Mouse (Mus musculus) layer of hippocampus, adult 8-10 months (tissue): ENCODE measurements around the gene Cd109. TPM values are rescaled to one million over a fixed set of nuclear protein-coding genes. Genes with fewer than 3 reads are reported as not detected.

Source experiments
- DNase-seq, 2 experiments: peaks; one replicate each; pipeline ENCODE4 v3.0.0; 2022; ENCODE audit warnings: low spot score in 2 of 2
- total RNA-seq, 4 experiments: library from RNA; stranded (reverse); gene quantifications; 2 replicates each; pipeline ENCODE4 v1.2.4; 2022

The Cd109 gene
- total RNA-seq, 4 experiments from 2014 or later, result 2.2 to 5.3 (median 3.7) TPM

- DNase-seq, result no peak
Observed at GRCm38 (mm10) chr9:78641386-78641785, 26.0 kb downstream of the Cd109 start.

DNA sequence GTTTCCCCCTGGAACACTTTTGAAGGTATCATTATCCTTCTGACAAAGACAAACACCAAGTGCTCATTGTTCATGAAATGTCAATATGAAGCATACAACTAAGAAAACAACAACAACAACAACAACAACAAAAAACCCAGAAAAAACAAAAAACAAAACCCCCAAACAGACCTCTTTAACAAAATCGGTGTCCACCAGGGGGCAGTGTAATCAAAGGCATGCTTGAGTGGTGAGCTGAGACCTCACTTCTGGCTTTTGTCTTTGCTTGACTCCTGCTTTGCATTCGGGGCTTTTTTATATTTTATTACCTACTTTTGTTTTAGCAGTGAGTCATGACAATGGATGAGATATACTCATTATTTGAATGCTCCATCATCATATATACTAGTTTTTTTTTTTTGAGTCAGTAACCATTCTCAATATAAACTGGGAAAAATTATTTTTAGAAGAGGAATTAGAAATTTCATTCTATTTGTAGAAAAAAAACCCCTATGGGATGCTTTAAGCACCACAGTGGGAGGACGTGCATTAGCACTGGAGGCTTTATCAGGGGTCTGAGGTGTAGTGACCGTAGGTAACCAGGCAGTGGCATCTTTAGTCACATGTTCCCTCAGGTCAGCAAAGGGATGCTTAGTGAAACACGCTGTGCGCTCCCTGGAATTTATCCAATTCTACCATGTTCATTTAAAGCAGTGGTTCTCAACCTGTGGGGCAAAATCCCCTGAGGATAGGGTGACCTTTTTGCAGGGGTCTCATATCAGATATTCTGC is 30.8 kb downstream of the Cd109 start:
- peak in 1 of 2 experiments; percentile 40 for DNase-seq

DNA sequence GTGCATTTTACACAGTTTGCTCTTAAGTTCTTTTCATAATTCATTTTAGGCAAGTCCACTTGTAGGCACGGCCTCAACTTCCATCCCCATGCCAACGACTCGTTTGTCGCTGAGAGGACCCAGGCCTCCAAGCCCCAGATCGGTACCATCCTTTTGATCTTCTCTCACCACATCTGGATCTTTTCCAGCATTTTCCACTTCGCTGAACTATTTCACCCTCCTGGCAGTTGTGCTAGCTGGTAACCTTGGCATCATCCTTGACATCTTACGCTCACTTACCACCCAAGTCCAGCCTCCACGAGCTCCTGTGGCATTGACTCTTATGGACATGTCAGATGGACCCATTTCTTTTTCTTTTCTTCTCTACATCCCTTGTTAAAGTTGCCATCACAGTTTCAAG is 33.3 kb downstream of the Cd109 start:
- DNase-seq, result no peak

- no peak for DNase-seq
Observed at GRCm38 (mm10) chr9:78649398-78649797, 34.1 kb downstream of the Cd109 start.

GRCm38 (mm10) chr9:78657564-78657963 is 42.2 kb downstream of the Cd109 start:
- no peak for DNase-seq

- no peak for DNase-seq
Observed at GRCm38 (mm10) chr9:78671446-78671985, 56.2 kb downstream of the Cd109 start.

GRCm38 (mm10) chr9:78700691-78701090 is 85.3 kb downstream of the Cd109 start:
- DNase-seq, result peak; percentile 7 to 55

DNA sequence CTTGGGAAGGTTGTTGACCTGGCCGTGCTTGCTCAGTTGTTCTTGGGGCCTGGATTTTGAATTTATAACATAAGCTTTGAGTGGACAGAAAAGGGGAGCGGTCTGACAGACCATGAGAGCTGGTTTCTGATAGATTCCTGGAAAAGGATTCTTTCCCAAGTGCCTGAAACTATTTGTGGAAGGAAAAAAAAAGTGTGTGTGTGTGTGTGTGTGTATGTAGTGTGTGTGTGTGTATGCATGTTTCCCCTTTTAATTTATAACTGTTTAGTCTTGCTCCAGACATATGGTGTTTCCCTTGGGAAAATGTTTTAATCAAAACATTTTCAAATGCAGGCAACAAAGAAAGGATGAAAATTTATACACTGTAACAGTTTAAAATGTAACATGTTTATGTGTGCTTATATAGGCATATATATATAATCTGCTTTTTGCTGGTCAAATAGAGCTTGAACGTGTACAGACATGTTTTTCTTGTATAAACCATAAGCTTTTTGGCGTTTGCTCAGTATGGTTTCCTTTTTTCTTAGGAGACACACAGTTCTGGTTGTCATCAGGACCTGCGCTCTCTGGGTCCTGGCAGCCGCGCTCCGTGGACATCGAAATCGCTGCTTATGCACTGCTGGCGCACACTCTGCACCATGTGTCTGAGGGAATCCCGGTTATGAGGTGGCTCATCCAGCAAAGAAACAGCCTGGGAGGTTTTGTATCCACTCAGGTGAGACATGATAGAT is 87.3 kb downstream of the Cd109 start:
- no peak for DNase-seq

- DNase-seq, result no peak
Observed at GRCm38 (mm10) chr9:78720888-78721798, 105.8 kb downstream of the Cd109 start.

DNA sequence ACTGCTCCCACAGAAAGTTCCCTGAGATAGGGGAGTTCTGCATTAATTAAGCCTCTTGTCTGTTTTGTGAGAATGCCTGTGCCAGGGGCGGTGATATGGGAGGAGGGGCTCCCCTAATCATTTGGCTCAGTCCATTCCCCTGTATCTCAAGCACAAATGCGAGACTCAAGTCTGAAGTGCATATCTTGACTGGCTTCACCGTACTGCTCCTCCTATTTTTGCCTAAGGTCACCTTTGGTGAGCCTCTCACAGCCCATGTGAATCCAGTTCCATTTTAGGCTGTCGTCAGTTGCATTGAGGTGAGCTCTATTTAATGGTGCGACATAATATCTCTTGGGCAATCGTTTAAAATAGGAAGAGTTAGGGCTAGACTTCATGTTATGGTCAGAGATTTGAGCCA is 116.6 kb downstream of the Cd109 start:
- DNase-seq, result no peak

DNA sequence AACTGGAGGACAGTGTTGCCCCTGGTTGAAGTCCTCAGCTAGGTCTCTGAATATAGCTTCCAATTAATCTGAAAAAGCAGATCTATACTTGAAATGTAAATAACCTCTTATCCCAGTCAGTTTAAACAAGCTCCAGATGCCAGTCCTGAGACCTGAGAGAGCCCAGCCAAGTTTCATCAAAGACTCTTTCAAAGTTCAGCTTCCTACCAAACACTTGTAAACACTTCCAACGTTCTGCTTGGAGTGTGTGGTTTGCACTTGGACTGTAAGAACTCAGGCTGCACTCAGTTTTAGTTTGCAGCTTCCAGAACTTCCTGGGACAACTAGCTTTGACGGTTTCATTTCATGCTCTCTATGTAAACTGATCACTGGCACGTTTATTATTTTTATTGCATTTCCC is 120.2 kb downstream of the Cd109 start:
- no peak for DNase-seq

GRCm38 (mm10) chr9:78742012-78742411 is 126.7 kb downstream of the Cd109 start:
- DNase-seq, result no peak

DNA sequence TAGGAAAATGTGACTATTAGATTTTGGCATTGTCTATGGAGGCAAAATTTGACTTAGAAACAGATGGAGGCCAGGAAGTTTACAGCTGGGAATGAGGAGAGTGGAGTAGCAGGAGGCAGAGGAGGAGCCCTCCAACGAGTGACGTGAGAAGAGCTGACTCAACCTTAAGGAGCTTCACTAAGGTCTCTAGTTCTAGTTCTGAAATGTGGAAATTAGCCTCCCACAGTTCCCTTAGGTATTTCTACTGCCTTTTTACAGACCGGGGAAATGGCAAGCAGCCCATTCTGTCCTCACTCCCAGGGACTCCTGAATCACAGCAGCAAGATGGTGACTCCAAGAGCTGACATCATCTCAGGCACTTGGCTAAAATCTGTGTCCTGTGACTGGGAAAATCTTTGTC is 134.9 kb downstream of the Cd109 start:
- DNase-seq, result no peak

Other genes starting within 250 kb of the Cd109 start
- under 1 TPM in 1 of 4 experiments, not detected in 3; 0.98 TPM for gene Dppa5a, start 247.4 kb upstream of the Cd109 start, total RNA-seq
- under 1 TPM in 1 of 4 experiments, not detected in 3; 0.14 TPM for gene Ooep, start 236.8 kb upstream of the Cd109 start, total RNA-seq
- gene Ddx43, start 219.8 kb upstream of the Cd109 start, total RNA-seq, result under 1 TPM in 2 of 4 experiments, not detected in 2; 0.14 to 0.20 TPM
- gene Cgas, start 172.3 kb upstream of the Cd109 start, total RNA-seq, result 1 to 10 TPM in 2 of 4 experiments, under 1 TPM in 2; 0.68 to 1.5 (median 0.91) TPM
- gene Mto1, start 167.3 kb upstream of the Cd109 start, total RNA-seq, result 10 to 100 TPM; 20.4 to 27.7 (median 26.1) TPM
- 1 to 10 TPM in 1 of 4 experiments, under 1 TPM in 3; 0.60 to 1.3 (median 0.79) TPM for gene Gm17324, start 166.8 kb upstream of the Cd109 start, total RNA-seq
- gene Eef1a1, start 126.4 kb upstream of the Cd109 start, total RNA-seq, result 1,000 to 10,000 TPM; 2,504 to 3,682 (median 3,062) TPM
- 10 to 100 TPM; 20.0 to 22.5 (median 20.9) TPM for gene Slc17a5, start 27.5 kb upstream of the Cd109 start, total RNA-seq